16 mouse cellular contexts compared by ENCODE assay signal in genomic region chr4:41612166-41612565, GRCm38 (mm10). TPM values are rescaled to one million over a fixed set of nuclear protein-coding genes. Genes with fewer than 3 reads are reported as not detected.
DNase-seq lines count a peak whose midpoint lies in the region; ATAC-seq lines count a peak whose summit lies in the region.
"Had no signal": no experiment of that assay in that cellular context is flagged by ENCODE, and none has a peak within 500 bp of the region (broad histone marks: within the 10 kb centered on the region; RNA-seq: fewer than 3 reads in every experiment).

No protein-coding gene starts in this region.

- WGBS in forebrain, embryonic 16.5 days: 5% methylated on average over 8 of the region's 8 CpGs
- 29% methylated on average over 8 of the region's 8 CpGs for WGBS in midbrain, embryonic 11.5 days

- H3K4me1 ChIP-seq in forebrain, embryonic 16.5 days (replicated peaks; ENCODE audit: control insufficient read depth, insufficient read depth, low read length): peaks cover 60% of the 10 kb centered on the region
- H3K4me1 ChIP-seq in midbrain, embryonic 11.5 days (ENCODE audit: control insufficient read depth, insufficient read depth, low read length): peaks cover 22% of the 10 kb centered on the region
- H3K4me1 ChIP-seq: embryonic facial prominence, embryonic 12.5 days; heart, embryonic 15.5 days had no signal

- no peaks in the 10 kb centered on the region for H3K9me3 ChIP-seq in forebrain, embryonic 16.5 days (ENCODE audit: control insufficient read depth, low read length)
- H3K9me3 ChIP-seq in midbrain, embryonic 11.5 days (ENCODE audit: control insufficient read depth, low read length): no peaks in the 10 kb centered on the region
- H3K9me3 ChIP-seq: embryonic facial prominence, embryonic 12.5 days; heart, embryonic 15.5 days had no signal

- DNase-seq in cerebellum, postnatal 4 days (ENCODE audit: low spot score in 2 of 2): peak; percentile 48 to 72
- DNase-seq in cerebellum, postnatal 36 days: no peak
- DNase-seq in brain, embryonic 18.5 days (ENCODE audit: low read depth, low spot score): peak; percentile 67
- peak; percentile 91 for DNase-seq in midbrain, embryonic 11.5 days (ENCODE audit: low spot score, missing footprints)
- DNase-seq in frontal cortex, postnatal 25 days (ENCODE audit: low spot score in 2 of 2): no peak
- DNase-seq in layer of hippocampus, postnatal 36 days: no peak
- no peak for DNase-seq in liver
- DNase-seq: kidney, postnatal 36 days had no signal

- H3K4me2 ChIP-seq in forebrain, embryonic 16.5 days (ENCODE audit: low read length): no peak overlapping the region
- 0 out of 2 replicates have a peak overlapping the region, but pooled peaks have one; percentile 2 for H3K4me2 ChIP-seq in midbrain, embryonic 11.5 days
- H3K4me2 ChIP-seq: embryonic facial prominence, embryonic 12.5 days; heart, embryonic 15.5 days; liver, embryonic 11.5 days had no signal

- H3K9ac ChIP-seq in forebrain, embryonic 16.5 days (replicated peaks; ENCODE audit: low read depth, low read length): no peak overlapping the region
- peak overlapping the region; percentile 14; the same call in 1 of the 2 replicates for H3K9ac ChIP-seq in midbrain, embryonic 11.5 days (ENCODE audit: low read length)
- H3K9ac ChIP-seq: embryonic facial prominence, embryonic 12.5 days; heart, embryonic 15.5 days had no signal

- H3K27ac ChIP-seq in forebrain, embryonic 16.5 days (ENCODE audit: low read length): peak overlapping the region; percentile 73
- peak overlapping the region; percentile 57 for H3K27ac ChIP-seq in midbrain, embryonic 11.5 days (ENCODE audit: low read depth, low read length)
- H3K27ac ChIP-seq: embryonic facial prominence, embryonic 12.5 days; heart, embryonic 15.5 days had no signal

- no peaks in the 10 kb centered on the region for H3K36me3 ChIP-seq in forebrain, embryonic 16.5 days (ENCODE audit: control insufficient read depth, insufficient read depth)
- no peaks in the 10 kb centered on the region for H3K36me3 ChIP-seq in midbrain, embryonic 11.5 days (ENCODE audit: control insufficient read depth, insufficient read depth, low read length)
- H3K36me3 ChIP-seq: embryonic facial prominence, embryonic 12.5 days; heart, embryonic 15.5 days had no signal

- peak; percentile 86 for ATAC-seq in forebrain, embryonic 16.5 days
- ATAC-seq in midbrain, embryonic 11.5 days (ENCODE audit: low FRiP score): peak; percentile 54
- ATAC-seq: inflammation-experienced regulatory T-cells, adult 6 months had no signal

- H3K27me3 ChIP-seq in forebrain, embryonic 16.5 days (replicated peaks; ENCODE audit: control insufficient read depth, insufficient read depth, low read length): no peaks in the 10 kb centered on the region
- H3K27me3 ChIP-seq in midbrain, embryonic 11.5 days (ENCODE audit: control insufficient read depth, insufficient read depth, low read length): no peaks in the 10 kb centered on the region
- H3K27me3 ChIP-seq: embryonic facial prominence, embryonic 12.5 days had no signal

- no peak overlapping the region for H3K4me3 ChIP-seq in forebrain, embryonic 16.5 days (replicated peaks; ENCODE audit: low read length)
- H3K4me3 ChIP-seq in midbrain, embryonic 11.5 days (ENCODE audit: low read depth, low read length): no peak overlapping the region
- H3K4me3 ChIP-seq: embryonic facial prominence, embryonic 12.5 days; heart, embryonic 15.5 days had no signal

RNA-seq across cellular contexts. Expression of gene Enho, which starts 28.0 kb away (rescaled TPM):
- 51.5 and 68.4 TPM in 2 replicates for polyA plus RNA-seq in forebrain, embryonic 16.5 days (2015; fragmentation: Nextera tagmentation; extraction: Ambion mirVana)
- polyA plus RNA-seq in midbrain, embryonic 11.5 days (2014; fragmentation: Nextera tagmentation; extraction: Ambion mirVana): 30.4 and 32.9 TPM in 2 replicates
- 10 to 100 TPM; 60.2 to 64.3 TPM for total RNA-seq in layer of hippocampus, postnatal 36 days (2021)
- total RNA-seq: granulocyte monocyte progenitor cell, adult 5-6 weeks had no signal
- polyA plus RNA-seq: inflammation-experienced regulatory T-cells, adult 6 months had no signal

RNA-seq across cellular contexts. Expression of gene Dnaic1, which starts 42.6 kb away (rescaled TPM):
- 1.2 and 1.7 TPM in 2 replicates for polyA plus RNA-seq in forebrain, embryonic 16.5 days (2015; fragmentation: Nextera tagmentation; extraction: Ambion mirVana)
- polyA plus RNA-seq in midbrain, embryonic 11.5 days (2014; fragmentation: Nextera tagmentation; extraction: Ambion mirVana): 1.7 and 1.9 TPM in 2 replicates
- total RNA-seq in layer of hippocampus, postnatal 36 days (2021): 10 to 100 TPM in 1 of 2 experiments, 1 to 10 TPM in 1; 8.2 to 10.1 TPM
- total RNA-seq: granulocyte monocyte progenitor cell, adult 5-6 weeks; MEL had no signal
- polyA plus RNA-seq: C2C12; inflammation-experienced regulatory T-cells, adult 6 months had no signal

RNA-seq across cellular contexts. Expression of gene Fam219a, which starts 42.8 kb away (rescaled TPM):
- 13.7 and 14.2 TPM in 2 replicates for polyA plus RNA-seq in forebrain, embryonic 16.5 days (2015; fragmentation: Nextera tagmentation; extraction: Ambion mirVana)
- 8.5 and 8.8 TPM in 2 replicates for polyA plus RNA-seq in midbrain, embryonic 11.5 days (2014; fragmentation: Nextera tagmentation; extraction: Ambion mirVana)
- 100 to 1,000 TPM; 151 to 152 TPM for total RNA-seq in layer of hippocampus, postnatal 36 days (2021)

Comparison
In these comparisons a context has a peak if more than half of its experiments do, and no peak if none do; other contexts are left out.
1. DNase-seq: peak in cerebellum, postnatal 4 days (2 of 2), brain, embryonic 18.5 days (single experiment) and midbrain, embryonic 11.5 days (single experiment); none in cerebellum, postnatal 36 days (0 of 2), frontal cortex, postnatal 25 days (0 of 2), layer of hippocampus, postnatal 36 days (0 of 2) and liver (single experiment).